Mouse (Mus musculus) limb, embryonic 10.5 days (tissue): ENCODE measurements at regions not wholly inside any gene's neighbourhood (a gene's known extent, or its start where the extent isn't known, plus 50 kb on each side); places are given as distances from the start of the nearest gene placed in this dataset. TPM values are rescaled to one million over a fixed set of nuclear protein-coding genes. Genes with fewer than 3 reads are reported as not detected.

ENCODE experiments used
- DNase-seq: peaks from one replicate; pipeline ENCODE4 v3.0.0-alpha.2; 2017; ENCODE audit warnings: low spot score
- H3K27ac ChIP-seq: fragments of 300-500 bp; sonication (generic); 2 replicates; pipeline ENCODE4 v1.5.1; 2016; ENCODE audit warnings: mild to moderate bottlenecking
- H3K27me3 ChIP-seq: fragments of 300-500 bp; sonication (generic); 2 replicates; pipeline ENCODE4 v1.6.1; 2016; ENCODE audit warnings: low read depth, mild to moderate bottlenecking; ENCODE audit not compliant: poor library complexity, severe bottlenecking
- H3K36me3 ChIP-seq: fragments of 300-500 bp; sonication (generic); 2 replicates; pipeline ENCODE4 v1.6.1; 2016; ENCODE audit warnings: mild to moderate bottlenecking, moderate library complexity
- H3K4me1 ChIP-seq: fragments of 300-500 bp; sonication (generic); 2 replicates; pipeline ENCODE4 v1.6.1; 2016
- H3K4me3 ChIP-seq: fragments of 300-500 bp; sonication (generic); 2 replicates; pipeline ENCODE4 v1.5.1; 2016; ENCODE audit warnings: mild to moderate bottlenecking, moderate library complexity
- H3K9me3 ChIP-seq: fragments of 300-500 bp; sonication (generic); replicated peaks from 2 replicates; pipeline ENCODE4 v1.6.1; 2016; ENCODE audit warnings: mild to moderate bottlenecking
- WGBS: fragments of 180-500 bp; shearing (Covaris S2); methylation state at CpG from one replicate; pipeline ENCODE4 v1.1.7; 2016; 5-methylcytosine and 5-hydroxymethylcytosine counted together
- microRNA-seq: library from miRNA; unstranded; fragments of <30 nt; microRNA quantifications from one replicate; pipeline ENCODE4, GENCODE M21; 2017

- H3K36me3 ChIP-seq = no peaks in the 10 kb centered on the region
These were observed 71.1 kb upstream of the Prdm1 start for GRCm38 (mm10) chr10:44599331-44599963.

GRCm38 (mm10) chr10:44598615-44599014 is 70.3 kb upstream of the Prdm1 start:
- 94% methylated on average over 3 of the region's 3 CpGs for WGBS

More at GRCm38 (mm10) chr10:44599331-44599963, 71.1 kb upstream of the Prdm1 start:
- Histone ChIP-seq H3K4me1 (peaks cover 45% of the 10 kb centered on the region), H3K4me3 (peak overlapping the region; percentile 13; the same call in 1 of the 2 replicates), H3K9me3 (no peaks in the 10 kb centered on the region), H3K27me3 (no peaks in the 10 kb centered on the region; the same call in 1 of the 2 replicates), H3K27ac (peak overlapping the region; percentile 72)
- DNase-seq = no peak
- 42% methylated on average over 10 of the region's 10 CpGs for WGBS

GRCm38 (mm10) chr10:44595932-44596331 is 67.6 kb upstream of the Prdm1 start:
- Histone ChIP-seq H3K27ac (no peak overlapping the region), H3K36me3 (no peaks in the 10 kb centered on the region), H3K4me3 (no peak overlapping the region), H3K9me3 (no peaks in the 10 kb centered on the region), H3K27me3 (no peaks in the 10 kb centered on the region), H3K4me1 (peaks cover 32% of the 10 kb centered on the region)
- WGBS = 75% methylated on average over 2 of the region's 2 CpGs
- no peak for DNase-seq

More at GRCm38 (mm10) chr10:44598615-44599014, 70.3 kb upstream of the Prdm1 start:
- peaks cover 45% of the 10 kb centered on the region for H3K4me1 ChIP-seq
- no peak for DNase-seq
- H3K27ac ChIP-seq = peak overlapping the region; percentile 72
- H3K36me3 ChIP-seq = no peaks in the 10 kb centered on the region
- no peak overlapping the region for H3K4me3 ChIP-seq
- no peaks in the 10 kb centered on the region for H3K9me3 ChIP-seq
- H3K27me3 ChIP-seq = no peaks in the 10 kb centered on the region

- Histone ChIP-seq H3K4me1 (no peaks in the 10 kb centered on the region), H3K27ac (no peak overlapping the region), H3K4me3 (no peak overlapping the region), H3K36me3 (no peaks in the 10 kb centered on the region), H3K27me3 (no peaks in the 10 kb centered on the region), H3K9me3 (no peaks in the 10 kb centered on the region)
- no peak for DNase-seq
- 90% methylated on average over 6 of the region's 6 CpGs for WGBS
These were observed 61.5 kb upstream of the Prdm1 start for GRCm38 (mm10) chr10:44589842-44590241.

- no peak overlapping the region for H3K27ac ChIP-seq
- no peaks in the 10 kb centered on the region for H3K36me3 ChIP-seq
- H3K27me3 ChIP-seq = no peaks in the 10 kb centered on the region
- no peak overlapping the region for H3K4me3 ChIP-seq
- no peak for DNase-seq
- no peaks in the 10 kb centered on the region for H3K4me1 ChIP-seq
- no peaks in the 10 kb centered on the region for H3K9me3 ChIP-seq
These were observed 61.1 kb upstream of the Prdm1 start for GRCm38 (mm10) chr10:44589352-44589751.

- Histone ChIP-seq H3K4me3 (no peak overlapping the region), H3K36me3 (no peaks in the 10 kb centered on the region), H3K9me3 (no peaks in the 10 kb centered on the region), H3K4me1 (no peaks in the 10 kb centered on the region), H3K27ac (no peak overlapping the region), H3K27me3 (no peaks in the 10 kb centered on the region)
- no peak for DNase-seq
- 85% methylated on average over 2 of the region's 2 CpGs for WGBS
These were observed 54.4 kb upstream of the Prdm1 start for GRCm38 (mm10) chr10:44582736-44583135.

Small RNAs in the stretch of these regions (microRNA-seq; reads per million reads assigned to microRNA genes)
- not detected for gene Gm24271
